Mouse (Mus musculus) 416B (cell line): ENCODE data around the gene Slc35f1.

Experiments used
- DNase-seq: peaks from one replicate; pipeline ENCODE4 v3.0.0; 2011; ENCODE audit warnings: low read depth

Gene Slc35f1

DNA sequence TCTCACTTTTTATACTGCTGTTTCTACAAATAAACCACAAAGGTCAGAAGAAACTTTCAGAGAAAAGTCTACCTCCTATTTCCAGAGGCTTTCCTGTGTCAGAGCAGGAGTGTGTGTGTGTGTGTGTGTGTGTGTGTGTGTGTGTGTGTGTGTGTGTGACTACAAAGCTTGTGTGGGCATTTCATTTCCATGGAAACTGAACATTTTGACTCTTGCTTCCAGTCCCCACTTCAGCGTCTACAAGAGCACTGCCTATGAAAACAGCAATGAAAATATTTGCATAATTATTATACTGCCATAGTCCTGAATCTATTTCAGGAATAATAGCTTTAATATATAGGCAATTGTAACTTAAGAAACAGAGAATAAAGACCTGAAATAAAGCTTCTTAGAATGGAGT is 241.8 kb downstream of the Slc35f1 start:
- no peak for DNase-seq

DNA sequence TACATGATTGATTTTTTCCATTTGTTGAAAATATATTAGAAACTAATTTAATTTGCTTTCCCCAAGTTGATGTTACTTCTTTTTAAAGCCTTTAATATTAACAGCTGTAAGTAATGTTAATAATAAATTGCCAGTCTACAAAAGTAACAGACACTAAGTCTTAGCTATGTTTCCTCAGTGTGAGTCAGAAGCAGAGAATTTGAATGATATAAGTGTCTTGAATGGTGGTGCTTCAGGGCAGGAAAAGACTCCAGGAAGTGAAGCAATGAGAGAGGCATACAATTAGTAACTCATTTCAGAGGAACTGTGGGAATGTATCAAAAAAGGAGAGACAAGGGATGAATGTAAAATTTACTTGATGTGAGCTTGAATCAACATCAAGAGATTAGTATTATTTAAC is 244.3 kb downstream of the Slc35f1 start:
- no peak for DNase-seq

DNA sequence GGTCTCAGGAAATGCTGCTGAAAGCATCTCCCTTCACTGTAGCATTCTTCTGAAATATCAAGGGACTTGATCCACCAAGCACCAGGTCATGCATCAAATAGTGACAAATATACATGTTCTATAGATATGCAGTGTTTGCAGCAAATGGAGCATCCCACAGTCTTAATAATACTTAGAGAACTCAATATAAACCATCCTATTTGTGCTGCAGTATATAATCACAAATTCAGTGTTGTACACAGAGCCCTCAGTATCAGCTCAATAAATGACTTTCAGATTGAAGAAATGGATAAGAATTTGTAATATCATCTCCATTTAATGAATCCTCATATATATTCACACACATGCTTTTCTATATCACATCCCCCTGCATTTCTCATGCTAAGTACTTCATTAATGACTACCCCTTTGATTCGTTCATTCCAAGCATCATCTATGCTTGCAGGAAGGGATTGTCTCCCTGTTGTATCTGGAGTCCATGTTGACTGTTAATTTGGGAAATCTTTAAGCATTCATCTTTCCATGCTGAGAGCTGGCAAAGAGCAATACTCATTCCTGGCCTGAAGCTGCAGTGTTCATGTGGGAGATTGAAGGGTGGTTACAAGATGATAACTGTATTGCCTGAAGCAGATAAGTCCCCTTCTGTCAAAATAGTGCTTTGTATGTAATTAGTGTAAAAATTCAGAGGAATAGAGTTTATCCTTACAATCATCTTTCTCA is 249.9 kb downstream of the Slc35f1 start:
- DNase-seq: no peak

DNA sequence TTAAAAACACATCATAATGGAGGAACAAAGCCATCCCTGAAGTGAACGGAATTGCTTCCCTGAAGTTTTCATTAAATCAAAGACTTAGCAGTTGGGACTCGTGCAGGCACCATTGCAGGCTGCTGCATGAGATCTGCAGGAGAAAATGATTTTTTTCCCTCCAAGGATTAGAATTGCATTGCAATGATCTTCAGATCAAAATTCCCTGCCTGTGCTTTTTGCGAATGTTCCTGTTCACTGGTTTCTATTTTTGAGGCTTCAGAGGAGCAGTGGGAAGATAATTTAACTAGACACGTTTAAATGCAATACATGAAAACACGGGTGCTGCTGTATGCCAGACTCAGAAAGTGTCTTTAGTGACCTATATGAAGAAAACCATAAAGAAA is 250.5 kb downstream of the Slc35f1 start:
- no peak for DNase-seq

DNA sequence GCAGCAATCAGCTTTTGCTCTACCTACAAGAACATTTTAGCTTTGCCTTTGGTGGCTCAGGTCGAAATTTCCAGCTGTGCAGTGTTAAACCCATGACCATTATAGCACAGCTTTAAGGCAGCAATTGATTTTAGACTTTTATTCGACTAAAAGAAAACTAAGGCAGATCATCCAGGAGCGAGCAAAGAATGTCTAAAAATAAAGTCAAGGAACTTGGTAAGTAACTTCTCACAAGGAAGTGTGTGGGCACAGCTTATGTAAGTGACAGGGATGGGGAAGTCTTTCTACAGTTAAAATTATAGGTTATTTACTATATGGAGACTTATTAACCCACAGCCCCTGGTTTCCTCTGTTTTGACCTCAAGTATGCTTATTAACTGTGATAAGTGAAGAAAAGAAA is 262.2 kb downstream of the Slc35f1 start:
- DNase-seq: no peak

DNA sequence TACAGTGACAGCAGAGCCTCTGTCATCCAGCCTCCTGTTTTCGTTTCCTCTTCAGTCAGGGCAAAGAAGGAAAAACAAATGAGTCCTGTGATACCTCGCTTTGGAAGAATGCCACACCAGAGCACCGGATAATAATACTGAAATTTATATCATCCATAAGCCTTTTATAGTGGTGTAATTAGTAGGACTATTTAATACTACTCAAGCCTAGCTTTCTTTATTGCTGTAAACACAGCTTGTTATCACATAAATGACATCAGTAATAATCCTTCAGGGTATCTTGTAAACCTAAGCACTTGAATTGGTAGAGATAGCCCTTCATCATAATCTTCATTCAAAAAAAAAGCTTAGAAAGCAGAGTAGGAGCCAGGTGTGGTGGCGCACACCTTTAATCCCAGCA is 266.4 kb downstream of the Slc35f1 start:
- DNase-seq: no peak

DNA sequence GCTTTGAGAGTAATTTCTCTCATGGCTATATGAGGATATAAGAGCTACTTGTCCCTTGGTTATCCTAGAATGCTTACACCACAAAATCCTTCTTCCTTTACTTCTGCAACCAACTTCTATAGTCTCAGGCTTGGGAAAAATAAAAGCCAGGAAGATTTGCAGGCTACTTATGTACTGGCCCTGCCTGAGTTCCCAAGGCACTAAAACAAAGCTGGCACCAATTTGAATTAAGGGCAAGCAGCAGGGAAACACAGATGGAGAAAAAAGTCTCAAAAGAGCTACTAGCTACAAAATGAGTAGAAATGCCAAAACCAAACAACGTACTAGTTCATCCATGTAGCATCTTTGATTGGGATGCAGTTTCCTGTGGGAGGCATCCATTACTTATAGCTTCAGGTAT is 288.9 kb downstream of the Slc35f1 start:
- no peak for DNase-seq

DNA sequence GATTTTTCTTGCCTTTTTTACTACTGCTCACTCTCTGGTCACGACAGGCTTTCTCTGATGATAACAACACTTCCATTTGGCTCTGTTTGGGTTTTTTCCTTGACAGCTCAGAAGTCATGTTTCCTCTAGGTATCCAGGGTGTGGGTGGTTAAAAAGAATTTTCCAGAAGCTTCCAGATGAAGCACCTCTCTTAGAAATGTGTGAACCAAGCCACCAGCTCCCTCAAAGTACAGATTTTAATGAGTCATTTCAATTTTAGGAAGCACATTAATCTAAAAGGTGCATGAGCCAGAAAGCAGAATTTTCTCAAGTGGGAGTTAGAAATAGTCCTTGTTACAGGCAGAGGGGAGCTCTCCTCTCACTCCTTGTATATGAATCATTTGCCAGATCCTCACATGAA is 292.5 kb downstream of the Slc35f1 start:
- DNase-seq: no peak

DNA sequence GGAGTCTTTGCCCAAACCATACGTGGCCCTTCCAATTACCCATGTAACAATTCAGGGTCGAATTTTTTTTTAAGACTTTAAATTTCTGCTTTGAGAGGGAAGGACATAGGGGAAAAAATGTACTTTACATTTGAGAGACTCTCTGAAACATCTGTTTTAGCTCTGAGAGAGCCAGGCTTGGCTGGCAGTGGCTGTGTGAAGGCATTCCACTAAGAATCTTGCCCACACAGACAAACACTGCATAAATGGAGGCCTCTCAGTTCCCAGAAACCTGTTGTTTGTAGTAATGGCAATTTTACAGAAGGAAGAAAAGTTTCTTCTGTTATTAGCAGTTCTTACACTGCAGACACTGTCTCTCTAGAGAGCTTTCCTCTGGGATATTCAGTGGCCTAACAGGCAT is 301.9 kb downstream of the Slc35f1 start:
- no peak for DNase-seq

DNA sequence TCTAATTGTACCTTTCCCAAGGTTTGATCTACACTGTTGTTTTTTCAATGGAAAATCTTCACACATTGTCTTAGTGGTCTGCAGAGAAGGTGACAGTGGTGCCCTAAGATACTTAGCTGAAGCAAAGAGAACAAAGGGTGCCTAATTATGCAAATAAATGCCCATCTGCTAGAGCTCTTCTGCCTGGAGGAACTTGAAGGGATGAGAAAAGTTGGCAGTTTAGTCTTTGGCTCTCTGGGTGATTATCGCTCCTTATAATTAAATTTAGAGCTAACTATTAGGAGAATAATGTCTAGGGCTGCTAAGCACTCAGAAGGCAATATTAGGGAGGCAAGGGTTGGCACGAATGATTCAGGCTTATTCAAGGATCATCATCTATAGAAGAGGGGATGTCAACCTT is 306.6 kb downstream of the Slc35f1 start:
- no peak for DNase-seq

DNA sequence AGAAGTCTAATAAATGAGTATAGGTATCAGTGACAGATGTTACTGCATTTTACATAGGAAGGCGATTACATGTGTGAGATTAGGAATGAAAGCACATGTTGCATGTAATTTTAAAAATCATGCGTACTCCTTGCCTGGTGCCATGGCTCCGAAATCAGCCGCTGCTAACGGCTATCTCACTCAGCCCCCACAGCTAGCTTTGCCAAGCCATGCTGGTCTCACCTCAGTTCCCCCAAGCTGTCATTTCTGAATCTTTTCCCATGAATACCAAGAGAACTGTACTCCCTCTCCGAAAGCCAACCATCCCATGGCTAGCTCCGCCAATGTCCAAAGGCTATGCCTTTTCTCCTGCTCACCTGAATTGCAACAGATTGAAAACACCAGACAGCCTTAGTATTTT is 310.8 kb downstream of the Slc35f1 start:
- DNase-seq: no peak

DNA sequence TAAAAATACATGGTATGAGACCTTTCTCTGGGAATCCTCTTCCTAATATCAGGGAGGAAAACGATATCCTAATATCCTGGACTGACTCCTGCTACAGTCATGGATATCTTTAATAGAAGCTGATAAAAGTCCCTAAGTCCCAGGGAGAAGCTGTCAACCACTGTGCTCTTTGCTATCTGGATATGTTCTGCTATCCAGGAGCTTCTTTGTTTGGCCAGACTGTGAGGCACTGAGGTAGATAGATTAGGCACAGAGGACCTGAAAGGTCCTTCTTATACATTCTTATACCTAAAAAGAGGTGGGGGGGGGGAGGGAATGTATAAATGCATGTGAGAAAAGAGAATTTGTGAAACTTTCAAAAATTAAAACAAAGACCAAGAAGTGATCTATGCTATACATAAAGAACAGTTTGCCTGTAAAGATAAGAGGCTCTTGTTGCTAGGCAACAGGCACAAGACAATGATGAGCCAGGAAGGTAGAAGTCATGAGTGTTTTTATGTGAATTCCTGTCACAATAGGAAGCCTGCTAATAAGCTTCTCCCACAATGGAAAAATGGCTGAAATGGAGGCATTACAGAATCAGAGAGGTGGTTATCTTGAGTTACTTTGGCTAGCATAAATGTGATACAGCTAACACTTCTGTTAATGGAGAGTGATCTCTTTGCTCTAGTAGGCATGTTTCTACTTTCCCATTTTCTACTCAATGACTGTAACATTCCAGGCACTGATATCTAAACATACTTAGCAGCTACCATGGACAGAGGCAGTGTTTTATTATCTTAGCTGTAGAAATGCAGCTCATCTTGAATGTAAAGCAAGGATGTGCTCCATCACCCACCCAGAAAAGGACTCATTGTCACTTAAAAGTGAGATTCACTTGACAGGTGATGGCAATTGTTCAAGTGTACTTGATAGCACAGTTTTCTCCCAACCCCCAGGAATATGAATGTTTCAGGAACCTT is 316.2 kb downstream of the Slc35f1 start:
- no peak for DNase-seq

DNA sequence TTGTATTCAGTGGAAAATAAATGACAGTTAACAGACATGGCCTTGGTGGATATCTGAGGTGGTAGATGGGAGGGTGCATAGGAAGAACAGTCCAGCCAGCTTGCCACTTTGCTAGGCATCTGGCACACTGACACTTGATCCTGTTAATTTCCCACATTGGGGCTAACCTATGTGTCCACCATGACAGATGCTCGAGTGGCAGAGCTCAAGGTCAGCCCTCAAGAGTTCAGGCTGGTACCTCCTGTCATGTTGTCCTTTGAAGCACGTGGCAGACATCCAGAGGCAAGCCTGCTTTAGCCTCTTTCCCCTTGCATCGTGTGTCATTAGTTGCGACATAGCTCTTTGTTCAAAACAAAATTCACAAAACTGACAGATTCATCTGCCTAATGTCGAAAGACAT is 323.5 kb downstream of the Slc35f1 start:
- DNase-seq: peak; percentile 1

DNA sequence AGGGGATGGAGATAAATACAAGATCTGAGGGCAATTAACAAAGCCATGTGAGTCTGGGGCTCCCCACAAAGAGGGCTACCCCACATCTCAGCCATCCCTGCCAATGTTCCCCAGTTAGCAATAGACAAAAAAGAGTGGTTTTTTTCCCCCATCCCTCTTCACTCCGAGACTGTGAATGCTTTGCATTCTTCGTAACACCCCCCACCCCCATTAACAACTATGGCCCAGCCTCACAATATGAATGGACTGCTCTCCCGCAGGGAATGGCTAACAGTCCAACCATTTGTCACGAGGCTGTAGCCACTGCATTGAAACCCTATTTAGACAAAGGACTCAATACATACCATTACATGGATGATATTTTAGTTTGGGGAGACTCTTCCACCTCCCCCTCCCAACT is 338.1 kb downstream of the Slc35f1 start:
- no peak for DNase-seq

DNA sequence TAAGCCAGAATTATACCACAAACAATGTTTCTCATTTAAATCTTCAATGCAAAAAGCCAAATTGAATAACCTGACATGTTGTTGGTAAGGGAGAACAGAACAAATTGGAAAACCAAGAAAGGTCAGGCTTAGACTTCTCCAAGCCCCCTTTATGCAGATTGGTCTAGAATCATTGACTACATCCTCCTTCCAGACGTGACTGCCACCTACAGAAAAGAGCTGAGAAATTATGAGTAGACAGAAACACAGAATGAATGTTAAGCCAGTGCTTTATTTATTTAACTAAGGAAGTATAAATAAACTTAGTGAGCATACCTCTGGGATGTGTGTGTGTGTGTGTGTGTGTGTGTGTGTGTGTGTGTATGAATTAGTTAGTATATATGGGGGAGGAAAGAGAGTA is 344.9 kb downstream of the Slc35f1 start:
- no peak for DNase-seq

DNA sequence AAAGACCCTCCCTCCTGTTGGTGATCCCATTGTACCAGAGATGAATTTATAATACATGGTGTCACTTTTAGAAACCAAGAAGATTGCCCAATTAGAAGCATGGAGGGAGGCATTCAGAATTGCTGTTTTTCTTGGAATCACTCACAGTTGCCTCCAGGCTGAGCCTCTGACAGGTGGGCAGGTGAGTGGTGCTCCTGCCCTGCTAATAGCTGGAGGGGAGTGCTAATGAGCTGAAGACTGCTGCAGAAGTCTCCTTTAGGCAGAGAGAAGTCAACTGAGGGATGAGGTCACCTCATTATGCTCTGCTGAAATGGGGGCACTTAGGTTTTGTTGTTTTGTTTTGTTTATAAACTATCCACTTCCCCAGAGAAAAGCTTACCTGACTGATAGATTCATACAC is 355.6 kb downstream of the Slc35f1 start:
- DNase-seq: no peak

DNA sequence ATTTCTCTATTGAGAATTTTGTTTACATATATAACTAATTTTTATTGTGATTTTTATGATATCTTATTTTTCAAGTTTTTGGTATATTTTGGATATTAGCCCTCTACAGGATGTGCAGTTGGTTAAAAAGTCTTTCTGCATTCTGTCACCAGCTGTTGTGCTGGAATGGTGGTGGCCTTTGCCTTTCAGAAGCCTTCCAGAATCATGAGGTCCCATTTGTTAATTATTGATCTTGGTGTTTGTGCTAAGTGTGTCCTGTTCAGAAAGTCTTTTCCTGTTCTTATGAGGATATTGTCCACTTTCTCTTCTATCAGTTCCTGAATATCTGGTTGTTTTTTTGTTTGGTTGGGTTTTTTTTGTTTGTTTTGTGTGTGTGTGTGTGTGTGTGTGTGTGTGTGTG is 362.2 kb downstream of the Slc35f1 start:
- no peak for DNase-seq

DNA sequence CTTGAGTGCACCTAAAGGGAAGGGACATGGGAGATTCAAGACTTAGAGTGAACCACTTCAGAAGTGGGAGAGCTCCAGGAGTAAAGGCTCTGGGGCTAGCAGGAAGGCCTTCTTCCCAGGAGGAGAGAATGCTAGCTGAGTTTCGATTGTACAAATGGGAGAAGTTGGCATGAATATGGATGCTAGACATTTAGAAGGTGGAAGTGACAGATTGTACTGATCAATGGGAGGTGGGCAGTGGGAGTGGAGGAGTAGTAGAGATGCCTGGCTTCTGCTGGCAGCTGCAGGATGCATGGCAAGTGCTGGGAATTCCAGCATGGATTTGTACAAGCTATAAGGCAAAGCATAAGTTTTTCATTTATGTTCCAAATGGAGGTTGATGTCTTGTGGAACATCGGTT is 370.4 kb downstream of the Slc35f1 start:
- no peak for DNase-seq

DNA sequence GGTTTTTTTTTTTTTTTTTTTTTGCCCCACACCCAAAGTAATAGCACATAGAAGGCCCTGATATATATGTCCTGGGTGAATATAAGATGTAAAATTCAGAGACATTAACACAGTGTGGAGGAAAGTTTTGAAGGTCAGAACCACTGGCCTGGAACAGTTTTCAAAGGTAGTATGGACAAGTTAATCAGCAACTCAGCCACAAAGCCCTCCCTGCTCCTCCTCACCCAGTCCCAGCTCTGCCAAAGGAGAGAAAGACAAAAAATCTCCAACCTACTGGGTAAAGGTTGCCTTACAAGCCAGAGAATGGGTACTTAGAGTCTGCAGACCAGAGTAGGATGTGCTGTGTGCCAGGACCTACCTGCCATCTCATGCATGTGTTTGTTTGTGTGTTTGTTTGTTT is 372.4 kb downstream of the Slc35f1 start:
- DNase-seq: no peak

DNA sequence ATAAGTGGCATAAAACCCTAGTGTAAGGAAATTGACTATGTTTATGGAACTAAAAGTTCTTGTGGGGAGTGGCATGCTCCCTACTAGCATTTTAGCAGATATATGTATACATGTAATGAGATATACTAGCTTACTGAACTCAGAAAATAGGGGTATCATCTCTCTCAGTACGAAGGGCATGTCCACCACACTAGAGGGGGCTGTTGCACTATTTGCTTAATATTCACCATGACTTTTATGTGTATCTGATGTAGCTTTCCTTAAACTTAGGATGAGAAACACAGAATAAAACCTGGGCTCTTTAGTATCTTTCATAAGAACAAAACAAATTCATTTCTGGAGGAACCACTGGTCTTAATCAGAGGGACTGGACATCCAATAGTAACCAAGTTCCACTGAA is 397.5 kb downstream of the Slc35f1 start:
- DNase-seq: peak; percentile 18

DNA sequence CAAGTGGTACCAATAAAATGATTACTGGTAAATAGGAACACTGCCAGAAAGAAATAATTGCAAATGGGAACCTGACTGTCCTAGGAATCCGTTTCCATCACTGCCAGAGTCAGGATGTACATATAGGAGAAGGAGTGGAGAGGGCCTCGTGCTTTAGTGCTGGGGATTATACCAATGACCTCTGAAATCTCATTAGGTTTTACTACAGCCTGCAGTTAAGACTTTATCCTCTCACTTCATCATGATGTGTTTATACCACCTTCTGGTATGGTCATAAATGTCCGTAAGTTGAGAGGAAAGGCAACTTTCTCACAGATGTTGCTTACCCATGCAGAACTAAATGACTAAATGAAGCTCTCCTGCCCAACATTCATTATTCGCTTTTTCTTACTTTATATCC is 401.2 kb downstream of the Slc35f1 start:
- no peak for DNase-seq

DNA sequence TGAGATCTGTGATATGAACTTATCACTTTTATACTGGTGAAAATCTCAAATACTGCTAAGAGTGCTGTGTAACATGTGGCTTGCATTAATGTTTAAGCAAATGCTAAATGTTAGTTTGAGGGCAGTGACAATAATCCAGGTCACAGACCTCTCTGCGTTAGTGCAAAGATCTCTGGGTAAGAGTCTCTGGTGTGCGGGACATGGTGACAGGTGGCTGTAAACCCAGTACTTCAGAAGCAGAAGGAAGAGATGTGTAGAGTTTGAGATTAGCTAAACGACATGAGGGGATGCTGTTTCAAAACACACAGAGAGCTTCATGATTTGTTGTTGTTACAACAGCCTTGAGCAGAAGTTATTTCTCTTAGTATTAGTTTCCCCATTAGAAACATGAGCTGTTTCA is 406.1 kb downstream of the Slc35f1 start:
- no peak for DNase-seq

DNA sequence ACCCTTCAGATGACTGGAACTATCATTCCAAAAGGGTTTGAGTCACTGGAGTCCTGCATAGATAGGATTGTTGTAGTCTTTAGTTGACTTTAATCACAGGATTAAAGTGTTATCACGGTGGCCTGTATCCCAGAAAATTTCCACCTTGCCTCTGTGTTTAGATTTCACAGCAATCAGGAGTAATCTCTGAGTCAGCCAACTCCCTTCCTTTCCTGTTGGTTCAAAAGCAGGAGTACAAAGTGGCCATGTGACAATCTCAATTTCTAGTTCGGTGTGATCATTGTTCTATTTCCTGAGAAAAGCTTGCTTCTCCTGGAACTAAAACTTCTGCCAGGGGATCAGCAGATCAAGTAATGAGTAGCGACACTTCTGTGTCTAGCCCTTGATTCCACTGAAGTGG is 410.5 kb downstream of the Slc35f1 start:
- DNase-seq: no peak

DNA sequence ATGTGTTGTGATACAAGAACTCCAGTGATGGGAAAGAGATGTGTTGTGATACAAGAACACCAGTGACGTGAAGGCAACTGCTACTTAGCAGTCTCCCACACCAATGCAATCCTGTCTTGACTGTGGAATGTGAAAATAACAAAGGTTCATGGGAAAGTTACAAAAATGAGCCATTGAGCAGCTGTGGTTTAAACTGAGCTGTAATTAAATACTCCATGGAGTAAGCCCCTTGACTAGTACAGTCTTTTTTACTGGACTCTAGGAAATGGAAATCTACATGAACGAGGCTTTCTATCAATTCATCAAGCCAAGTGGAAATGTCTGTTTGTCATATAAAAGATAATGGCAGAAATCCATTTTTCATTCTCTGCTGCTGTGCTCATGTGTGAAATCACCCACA is 411.1 kb downstream of the Slc35f1 start:
- no peak for DNase-seq
